ENCODE assay signal across 8 mouse cellular contexts in genomic region chr2:76674725-76675427, GRCm38 (mm10). TPM values are rescaled to one million over a fixed set of nuclear protein-coding genes. Genes with fewer than 3 reads are reported as not detected.
DNase-seq lines count a peak whose midpoint lies in the region; ATAC-seq lines count a peak whose summit lies in the region.

Gene Plekha3, plus strand, starts transcription at chr2:76675281.

- peak within 1 kb of the TSS; percentile 81 for H3K9ac ChIP-seq in hindbrain, embryonic 15.5 days

- H3K27me3 ChIP-seq in hindbrain, embryonic 15.5 days = no peaks in the 10 kb centered on the region

- peak within 1 kb of the TSS; percentile 81 for H3K27ac ChIP-seq in hindbrain, embryonic 15.5 days (replicated peaks)

- peak within 1 kb of the TSS; percentile 81 for H3K4me2 ChIP-seq in hindbrain, embryonic 15.5 days

- peak; percentile 79 for DNase-seq in R1 (ENCODE audit: low read depth, low spot score)
- DNase-seq in cerebellum, postnatal 4 days (ENCODE audit: low spot score in 2 of 2) = peak; percentile 69 to 76
- DNase-seq in gastrocnemius, adult 18-20 months (ENCODE audit: low spot score) = peak; percentile 70
- DNase-seq in left cerebral cortex, adult 11 months (ENCODE audit: low spot score) = peak; percentile 57
- peak; percentile 89 for DNase-seq in lung, postnatal 36 days
- peak; percentile 76 for DNase-seq in retina, embryonic 14.5 days (ENCODE audit: low spot score)
- DNase-seq in thymus, postnatal 36 days = peak; percentile 77 to 82

- peak within 1 kb of the TSS; percentile 95 for H3K4me3 ChIP-seq in hindbrain, embryonic 15.5 days

- no peaks in the 10 kb centered on the region for H3K9me3 ChIP-seq in hindbrain, embryonic 15.5 days

- peaks cover 39% of the 10 kb centered on the region for H3K4me1 ChIP-seq in hindbrain, embryonic 15.5 days (replicated peaks)

- ATAC-seq in hindbrain, embryonic 15.5 days (ENCODE audit: low FRiP score, low read depth) = peak; percentile 87

- 4% methylated on average over 43 of the region's 52 CpGs for WGBS in hindbrain, embryonic 15.5 days

- no peaks in the 10 kb centered on the region for H3K36me3 ChIP-seq in hindbrain, embryonic 15.5 days

RNA-seq across cellular contexts. Expression of gene Plekha3, which starts in this region (rescaled TPM):
- total RNA-seq in gastrocnemius, adult 18-20 months (2021) = 10 to 100 TPM; 10.7 TPM
- 12.2 and 13.0 TPM in 2 replicates for polyA plus RNA-seq in hindbrain, embryonic 15.5 days (2015; fragmentation: Nextera tagmentation; extraction: Ambion mirVana)

Comparison
In these comparisons a context has a peak if more than half of its experiments do, and no peak if none do; other contexts are left out.
1. Peak in every context shown above with its lines: DNase-seq, ATAC-seq, H3K4me3 ChIP-seq and H3K27ac ChIP-seq.